16 mouse cellular contexts compared by ENCODE assay signal in genomic region chr11:86106596-86106995, GRCm38 (mm10).
DNase-seq lines count a peak whose midpoint lies in the region; ATAC-seq and TF ChIP-seq lines count a peak whose summit lies in the region.
"Had no signal": no experiment of that assay in that cellular context is flagged by ENCODE, and none has a peak within 500 bp of the region (broad histone marks: within the 10 kb centered on the region; RNA-seq: fewer than 3 reads in every experiment).

No protein-coding gene starts in this region.

- H3K4me3 ChIP-seq in left cerebral cortex, adult 2 months = no peak overlapping the region
- H3K4me3 ChIP-seq: forebrain, embryonic 13.5 days; limb, embryonic 13.5 days; midbrain, embryonic 13.5 days; myocyte had no signal

- H3K27ac ChIP-seq in left cerebral cortex, adult 2 months = no peak overlapping the region
- H3K27ac ChIP-seq: forebrain, embryonic 13.5 days; limb, embryonic 13.5 days; midbrain, embryonic 13.5 days had no signal

- no peak for ATAC-seq in inflammation-experienced regulatory T-cells, adult 6 months
- ATAC-seq: forebrain, embryonic 13.5 days; midbrain, embryonic 13.5 days had no signal

- intact Hi-C loops in gastrocnemius, postnatal 14 days (cut with DNase I; ENCODE audit: low total_unique reads) = no loop called here
- intact Hi-C loops in left cerebral cortex, postnatal 25 days (cut with DNase I) = no loop called here
- intact Hi-C loops in left cerebral cortex, adult 2 months (cut with DNase I) = no loop called here

- DNase-seq in gastrocnemius, postnatal 14 days = peak; percentile 10
- no peak for DNase-seq in gastrocnemius, postnatal 25 days
- DNase-seq in left cerebral cortex, postnatal 25 days (ENCODE audit: low spot score in 2 of 2) = peak; percentile 2 to 10
- no peak for DNase-seq in left cerebral cortex, adult 2 months (ENCODE audit: extremely low spot score in 1 of 2, low spot score in 2 of 2)
- DNase-seq in NIH3T3 (ENCODE audit: low read depth) = peak; percentile 37
- DNase-seq in adrenal gland, postnatal 36 days = peak; percentile 74 to 77
- DNase-seq: cerebellum, adult 2 months; embryo, embryonic 11 days; heart, postnatal 36 days; lung, postnatal 4 days; thymus, adult 2 months had no signal

- no peak for TF ChIP-seq CTCF in left cerebral cortex, adult 2 months (IDR thresholded peaks at IDR 0.05)

Comparison
In these comparisons a context has a peak if more than half of its experiments do, and no peak if none do; other contexts are left out.
1. DNase-seq: peak in gastrocnemius, postnatal 14 days (single experiment), left cerebral cortex, postnatal 25 days (2 of 2), NIH3T3 (single experiment) and adrenal gland, postnatal 36 days (2 of 2); none in gastrocnemius, postnatal 25 days (single experiment) and left cerebral cortex, adult 2 months (0 of 2).